Mouse (Mus musculus) ES-E14 (cell line): Measurements from ENCODE around the gene Hsf2bp. TPM values are rescaled to one million over a fixed set of nuclear protein-coding genes. Genes with fewer than 3 reads are reported as not detected.

ENCODE experiments used
- DNase-seq: peaks from one replicate; pipeline ENCODE4 v3.0.0-alpha.2; 2013; ENCODE audit warnings: low read depth, low spot score
- H3K27ac ChIP-seq: 2 replicates; pipeline ENCODE4 v1.5.1; 2012; ENCODE audit warnings: low read depth, mild to moderate bottlenecking, low read length, moderate library complexity, mixed read lengths; ENCODE audit not compliant: poor library complexity, insufficient read depth, severe bottlenecking
- H3K36me3 ChIP-seq: 2 replicates; pipeline ENCODE4 v1.6.1; 2012; ENCODE audit warnings: mild to moderate bottlenecking, low read length, moderate library complexity, mixed read lengths; ENCODE audit not compliant: control insufficient read depth, poor library complexity, insufficient read depth, severe bottlenecking
- H3K4me1 ChIP-seq, 2 experiments: fragments of 150-350 bp in 1 of 2; sonication (generic) in 1 of 2; 2 replicates each; pipeline ENCODE4 v1.6.1; 2012; ENCODE audit warnings: low read length in 2 of 2, mild to moderate bottlenecking in 1 of 2, mixed read lengths in 1 of 2; ENCODE audit not compliant: control insufficient read depth in 2 of 2, insufficient read depth in 2 of 2, poor library complexity in 1 of 2
- H3K4me3 ChIP-seq, 2 experiments: fragments of 150-350 bp in 1 of 2; sonication (generic) in 1 of 2; 2 replicates each; pipeline ENCODE4 v1.5.1; 2012; ENCODE audit warnings: low read length in 2 of 2, low read depth in 1 of 2, mild to moderate bottlenecking in 1 of 2, mixed read lengths in 1 of 2; ENCODE audit not compliant: insufficient read depth in 1 of 2, poor library complexity in 1 of 2, severe bottlenecking in 1 of 2
- H3K9ac ChIP-seq: 2 replicates; pipeline ENCODE4 v1.6.1; 2012; ENCODE audit warnings: low read depth, mild to moderate bottlenecking, low read length, mixed read lengths; ENCODE audit not compliant: poor library complexity, insufficient read depth, severe bottlenecking
- H3K9me3 ChIP-seq: fragments of 150-350 bp; sonication (generic); 2 replicates; pipeline ENCODE4 v1.6.1; 2012; ENCODE audit warnings: low read depth, mild to moderate bottlenecking, low read length; ENCODE audit not compliant: control insufficient read depth, insufficient read depth
- CHD2 ChIP-seq: IDR thresholded peaks from 2 replicates; pipeline ENCODE4 v1.6.1; 2014; ENCODE audit warnings: mild to moderate bottlenecking, low read depth, low read length, inconsistent platforms
- HCFC1 ChIP-seq: IDR thresholded peaks from 2 replicates; pipeline ENCODE4 v1.6.1; 2012; ENCODE audit warnings: low read length, inconsistent platforms, borderline replicate concordance; ENCODE audit not compliant: insufficient read depth
- MAFK ChIP-seq: IDR thresholded peaks from 2 replicates; pipeline ENCODE4 v1.6.1; 2014; ENCODE audit warnings: mild to moderate bottlenecking, low read depth, low read length, inconsistent platforms; ENCODE audit not compliant: insufficient read depth
- ZC3H11A ChIP-seq: IDR thresholded peaks from 2 replicates; pipeline ENCODE4 v1.6.1; 2012; ENCODE audit warnings: low read depth, mild to moderate bottlenecking, inconsistent platforms, low read length, borderline replicate concordance
- ZNF384 ChIP-seq: IDR thresholded peaks from 2 replicates; pipeline ENCODE4 v1.6.1; 2012; ENCODE audit warnings: low read depth, low read length, inconsistent platforms
- in situ Hi-C, 2 experiments: fragments of 600-800 bp; cut with MboI; formaldehyde crosslinking; loops; one replicate each; pipeline ENCODE4 v1.15.1; 2025; ENCODE audit warnings: low sequenced_read_pairs in 2 of 2, inconsistent platforms in 1 of 2; ENCODE audit not compliant: unreplicated experiment in 2 of 2
- total RNA-seq: library from RNA; depleted of rRNA; stranded (reverse); fragments of 300-350 nt; gene quantifications from 2 replicates; pipeline ENCODE4 v1.2.3, GENCODE M21; 2012

The Hsf2bp gene
- total RNA-seq, 1 experiment = 44.7 TPM

DNA sequence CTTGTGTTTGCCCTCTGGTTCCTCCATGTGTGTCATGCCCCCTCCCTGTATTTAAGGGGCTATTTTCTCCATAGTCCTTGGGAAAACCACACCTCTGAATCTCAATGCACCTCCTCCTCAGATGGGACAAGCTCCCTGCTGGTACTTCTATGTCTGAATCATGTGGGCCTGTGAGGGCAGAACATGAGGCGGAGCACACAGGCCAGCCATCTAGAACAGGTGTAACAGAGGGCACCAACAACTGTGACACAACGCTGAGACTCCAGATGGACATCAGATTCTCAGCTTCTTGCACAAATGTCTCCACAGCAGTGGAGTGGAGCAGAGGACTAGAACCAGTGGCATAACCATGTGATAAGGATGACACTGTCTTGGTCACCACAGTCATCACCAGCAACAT, 65.3 kb downstream of the Hsf2bp start:
- no peak overlapping the region for H3K4me3 ChIP-seq
- peaks cover 6% of the 10 kb centered on the region; the same call in 1 of the 2 replicates for H3K36me3 ChIP-seq

DNA sequence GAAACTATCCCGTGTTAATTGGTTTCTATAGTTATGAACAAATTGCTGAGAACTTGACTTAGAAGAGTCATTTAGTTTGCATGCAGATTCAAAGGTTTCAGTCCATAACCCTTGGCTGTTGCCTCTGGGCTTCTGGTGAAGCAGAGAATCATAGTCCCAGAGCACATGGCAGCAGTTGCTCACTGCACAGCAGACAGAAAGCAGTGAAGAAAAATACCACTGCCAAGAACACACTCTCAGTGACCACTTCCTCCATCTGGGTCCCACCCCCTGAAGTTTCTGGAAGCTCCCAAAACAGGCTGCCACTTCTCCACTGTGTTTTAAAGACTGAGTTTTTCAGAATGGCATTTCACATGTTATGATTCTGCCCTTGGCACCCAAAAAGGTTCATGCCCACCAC, 67.3 kb downstream of the Hsf2bp start:
- DNase-seq = no peak
- Histone ChIP-seq H3K9me3 (no peaks in the 10 kb centered on the region), H3K36me3 (peaks cover 2% of the 10 kb centered on the region; the same call in 1 of the 2 replicates), H3K4me3 (no peak overlapping the region), H3K27ac (no peak overlapping the region), H3K4me1 (no peaks in the 10 kb centered on the region), H3K9ac (no peak overlapping the region)
- in situ Hi-C loops = no loop called here
- no peak for TF ChIP-seq CHD2
- TF ChIP-seq ZC3H11A = no peak
- TF ChIP-seq ZNF384 = no peak
- no peak for TF ChIP-seq HCFC1
- no peak for TF ChIP-seq MAFK

More for the DNA sequence above, 65.3 kb downstream of the Hsf2bp start:
- TF ChIP-seq HCFC1 = no peak
- no peak for TF ChIP-seq ZC3H11A
- no peak for TF ChIP-seq CHD2
- no peak for TF ChIP-seq MAFK
- no peak for TF ChIP-seq ZNF384
- no peaks in the 10 kb centered on the region for H3K9me3 ChIP-seq
- H3K9ac ChIP-seq = no peak overlapping the region
- DNase-seq = no peak
- no peaks in the 10 kb centered on the region for H3K4me1 ChIP-seq
- in situ Hi-C loops = no loop called here
- H3K27ac ChIP-seq = no peak overlapping the region

DNA sequence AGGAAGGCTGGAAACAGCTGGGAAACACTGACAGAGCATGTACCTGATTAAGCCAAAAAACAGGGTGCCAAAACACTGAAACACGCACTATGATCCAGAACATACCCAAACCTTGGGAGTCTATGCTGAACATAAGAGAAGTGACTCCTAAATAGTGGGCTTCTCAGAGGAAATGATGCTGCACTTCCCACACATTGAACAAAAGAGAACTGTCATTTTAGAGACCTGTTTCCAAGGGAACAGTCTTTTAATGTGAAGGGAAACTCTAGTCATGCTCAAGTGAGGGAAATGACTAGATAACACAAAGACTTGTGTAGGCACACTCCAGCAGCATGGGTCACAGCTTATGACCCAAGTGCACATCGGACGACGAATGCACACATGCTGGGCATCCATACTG, 68.8 kb downstream of the Hsf2bp start:
- Histone ChIP-seq H3K4me1 (no peaks in the 10 kb centered on the region), H3K27ac (no peak overlapping the region), H3K9me3 (no peaks in the 10 kb centered on the region), H3K36me3 (peaks cover 7% of the 10 kb centered on the region; the same call in 1 of the 2 replicates), H3K4me3 (no peak overlapping the region), H3K9ac (no peak overlapping the region)
- DNase-seq = no peak
- no peak for TF ChIP-seq CHD2
- no peak for TF ChIP-seq ZC3H11A
- TF ChIP-seq HCFC1 = no peak
- TF ChIP-seq MAFK = no peak
- TF ChIP-seq ZNF384 = no peak
- in situ Hi-C loops = no loop called here

DNA sequence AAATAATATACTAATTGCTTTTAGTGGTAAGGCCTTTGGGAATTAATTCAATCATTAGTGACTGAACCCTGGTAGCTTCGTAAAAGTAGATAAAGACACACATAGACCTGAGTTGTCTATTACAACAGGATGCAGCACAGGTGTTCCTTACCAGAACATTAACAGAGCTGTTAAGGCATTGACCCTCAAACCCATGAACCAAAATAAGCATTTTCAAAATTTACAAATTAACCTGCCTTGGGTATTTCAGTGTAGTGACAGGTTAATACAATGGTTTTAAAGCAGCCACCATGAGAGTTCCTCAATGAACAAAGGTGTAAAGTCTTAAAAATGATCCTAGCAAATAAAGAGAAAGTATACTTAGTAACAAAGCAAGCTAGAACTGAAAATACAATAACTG, 69.6 kb downstream of the Hsf2bp start:
- no peak overlapping the region for H3K9ac ChIP-seq
- in situ Hi-C loops = no loop called here
- H3K36me3 ChIP-seq = peaks cover 7% of the 10 kb centered on the region
- TF ChIP-seq CHD2 = no peak
- TF ChIP-seq MAFK = no peak
- no peak for TF ChIP-seq ZNF384
- no peak for TF ChIP-seq ZC3H11A
- TF ChIP-seq HCFC1 = no peak
- H3K4me3 ChIP-seq = no peak overlapping the region
- no peak for DNase-seq
- no peaks in the 10 kb centered on the region for H3K9me3 ChIP-seq
- no peak overlapping the region for H3K27ac ChIP-seq
- H3K4me1 ChIP-seq = no peaks in the 10 kb centered on the region

DNA sequence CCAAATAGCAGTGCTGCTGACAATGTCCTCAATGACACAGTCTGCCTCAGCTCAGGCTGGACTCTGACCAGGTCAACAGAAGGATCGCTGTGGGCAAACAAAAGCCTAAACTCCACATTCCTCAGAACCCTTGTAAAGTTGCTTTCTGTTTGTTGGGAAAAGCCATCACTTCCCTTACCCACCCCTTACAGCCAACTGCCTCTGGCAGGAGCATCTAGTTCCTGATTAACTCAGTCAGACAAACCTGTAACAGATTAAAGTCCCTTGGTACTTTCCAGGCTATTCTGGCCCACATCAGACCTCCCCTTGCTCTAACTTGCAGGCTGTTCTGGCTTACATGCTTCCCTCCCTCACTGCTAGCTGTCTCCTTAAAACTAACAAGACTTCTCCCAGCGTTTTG, 70.5 kb downstream of the Hsf2bp start:
- no peak for DNase-seq

More for the DNA sequence above, 70.5 kb downstream of the Hsf2bp start:
- Histone ChIP-seq H3K9me3 (no peaks in the 10 kb centered on the region), H3K36me3 (peaks cover 15% of the 10 kb centered on the region), H3K4me1 (no peaks in the 10 kb centered on the region), H3K27ac (no peak overlapping the region), H3K4me3 (no peak overlapping the region), H3K9ac (no peak overlapping the region)
- in situ Hi-C loops = no loop called here
- TF ChIP-seq MAFK (no peak), ZNF384 (no peak), HCFC1 (no peak), CHD2 (no peak), ZC3H11A (no peak)
